Mouse (Mus musculus) layer of hippocampus, adult 2 months (tissue): Measurements from ENCODE around the gene Dagla. TPM values are rescaled to one million over a fixed set of nuclear protein-coding genes. Genes with fewer than 3 reads are reported as not detected.

Source experiments
- DNase-seq, 2 experiments: peaks; one replicate each; pipeline ENCODE4 v3.0.0; 2022; ENCODE audit warnings: low spot score in 2 of 2
- H3K27ac ChIP-seq: fragments of 200-600 bp; 2 replicates; pipeline ENCODE4 v1.8.1; 2022
- H3K4me3 ChIP-seq: fragments of 200-600 bp; 2 replicates; pipeline ENCODE4 v1.8.1; 2022; ENCODE audit warnings: mild to moderate bottlenecking
- CTCF ChIP-seq: fragments of 200-600 bp; conservative IDR thresholded peaks from 2 replicates; pipeline ENCODE4 v1.8.1; 2022; ENCODE audit warnings: antibody characterized with exemption, mild to moderate bottlenecking, moderate library complexity
- total RNA-seq, 2 experiments: library from RNA; stranded (reverse); gene quantifications; 2 replicates each; pipeline ENCODE4 v1.2.3; 2021

Gene Dagla
- total RNA-seq, 2 experiments from 2014 or later: 130 to 131 TPM

GRCm38 (mm10) chr19:10271592-10271991 is 33.1 kb downstream of the Dagla start:
- TF ChIP-seq CTCF: no peak
- no peak overlapping the region for H3K4me3 ChIP-seq
- no peak for DNase-seq
- H3K27ac ChIP-seq: peak overlapping the region; percentile 82

GRCm38 (mm10) chr19:10270356-10270755 is 34.3 kb downstream of the Dagla start:
- Histone ChIP-seq H3K27ac (peak overlapping the region; percentile 82; the same call in 1 of the 2 replicates), H3K4me3 (no peak overlapping the region)
- DNase-seq: no peak
- no peak for TF ChIP-seq CTCF

- Histone ChIP-seq H3K27ac (no peak overlapping the region), H3K4me3 (no peak overlapping the region)
- no peak for TF ChIP-seq CTCF
- no peak for DNase-seq
Observed at GRCm38 (mm10) chr19:10268851-10269250, 35.8 kb downstream of the Dagla start.

- Histone ChIP-seq H3K4me3 (no peak overlapping the region), H3K27ac (no peak overlapping the region)
- TF ChIP-seq CTCF: no peak
- DNase-seq: no peak
Observed at GRCm38 (mm10) chr19:10267953-10268352, 36.7 kb downstream of the Dagla start.

GRCm38 (mm10) chr19:10267057-10267456 is 37.6 kb downstream of the Dagla start:
- peak; percentile 54 for TF ChIP-seq CTCF
- Histone ChIP-seq H3K27ac (peak overlapping the region; percentile 81), H3K4me3 (0 out of 2 replicates have a peak overlapping the region, but pooled peaks have one; percentile 8)
- DNase-seq: no peak

- H3K27ac ChIP-seq: peak overlapping the region; percentile 81
- peak; percentile 84 for TF ChIP-seq CTCF
- peak; percentile 51 to 69 for DNase-seq
- H3K4me3 ChIP-seq: no peak overlapping the region
Observed at GRCm38 (mm10) chr19:10266196-10266850, 38.4 kb downstream of the Dagla start.

- no peak for TF ChIP-seq CTCF
- Histone ChIP-seq H3K4me3 (no peak overlapping the region), H3K27ac (peak overlapping the region; percentile 32; the same call in 1 of the 2 replicates)
- DNase-seq: no peak
Observed at GRCm38 (mm10) chr19:10261369-10261768, 43.3 kb downstream of the Dagla start.

GRCm38 (mm10) chr19:10258279-10259011 is 46.2 kb downstream of the Dagla start:
- Histone ChIP-seq H3K4me3 (no peak overlapping the region), H3K27ac (peak overlapping the region; percentile 51)
- peak; percentile 80 to 88 for DNase-seq
- TF ChIP-seq CTCF: peak; percentile 95

GRCm38 (mm10) chr19:10248128-10248527 is 56.5 kb downstream of the Dagla start:
- TF ChIP-seq CTCF: no peak
- Histone ChIP-seq H3K27ac (peak overlapping the region; percentile 48; the same call in 1 of the 2 replicates), H3K4me3 (no peak overlapping the region)
- DNase-seq: no peak

GRCm38 (mm10) chr19:10247165-10247564 is 57.5 kb downstream of the Dagla start:
- no peak for DNase-seq
- Histone ChIP-seq H3K27ac (peak overlapping the region; percentile 48; the same call in 1 of the 2 replicates), H3K4me3 (no peak overlapping the region)
- TF ChIP-seq CTCF: no peak

GRCm38 (mm10) chr19:10244183-10244582 is 60.5 kb downstream of the Dagla start:
- DNase-seq: peak; percentile 59 to 74
- H3K4me3 ChIP-seq: no peak overlapping the region
- H3K27ac ChIP-seq: peak overlapping the region; percentile 59
- TF ChIP-seq CTCF: peak; percentile 81

GRCm38 (mm10) chr19:10242916-10243315 is 61.8 kb downstream of the Dagla start:
- DNase-seq: peak in 1 of 2 experiments; percentile 57
- TF ChIP-seq CTCF: peak; percentile 18; the same call in 1 of the 2 replicates
- Histone ChIP-seq H3K4me3 (no peak overlapping the region), H3K27ac (peak overlapping the region; percentile 59)

GRCm38 (mm10) chr19:10240654-10241305 is 63.9 kb downstream of the Dagla start, which contains the start of gene Myrf:
Gene Myrf (minus strand): TSS chr19:10240748.
- TF ChIP-seq CTCF: peak; percentile 97
- peak; percentile 56 to 85 for DNase-seq
- Histone ChIP-seq H3K4me3 (peak within 1 kb of the TSS; percentile 53), H3K27ac (peak within 1 kb of the TSS; percentile 75)
